Mouse (Mus musculus) cerebellum, adult 18-20 months (tissue): ENCODE results near the gene Tmem50b.
"Not testable (repeated sequence)": the region's sequence is repeated elsewhere in the genome, so short reads cannot be mapped to it uniquely, and the experiment has no call there.

Experiments used
- DNase-seq, 2 experiments: peaks; one replicate each; pipeline ENCODE4 v3.0.0; 2021

Gene Tmem50b

DNA sequence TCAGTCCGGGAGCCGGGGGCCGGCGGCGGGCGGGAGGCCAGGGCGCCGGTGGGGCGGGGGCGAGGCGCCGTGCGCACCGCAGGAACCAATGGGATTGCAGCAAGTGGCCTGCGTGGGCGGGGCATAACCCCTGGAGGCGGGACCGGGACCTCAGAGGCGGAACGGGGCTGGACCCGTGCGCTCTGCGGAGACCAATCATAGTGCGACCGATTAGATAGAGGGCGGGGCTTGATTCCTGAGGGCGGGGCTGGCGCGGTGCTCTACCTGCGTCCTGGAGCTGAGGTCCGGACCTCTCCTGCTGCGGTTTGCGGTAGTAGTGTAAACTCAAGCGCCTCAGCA is at the start of gene Tmem50b:
Tmem50b (minus strand) TSS at position 129 of the 339 bp plus-strand sequence.
- peak; percentile 100 for DNase-seq

DNA sequence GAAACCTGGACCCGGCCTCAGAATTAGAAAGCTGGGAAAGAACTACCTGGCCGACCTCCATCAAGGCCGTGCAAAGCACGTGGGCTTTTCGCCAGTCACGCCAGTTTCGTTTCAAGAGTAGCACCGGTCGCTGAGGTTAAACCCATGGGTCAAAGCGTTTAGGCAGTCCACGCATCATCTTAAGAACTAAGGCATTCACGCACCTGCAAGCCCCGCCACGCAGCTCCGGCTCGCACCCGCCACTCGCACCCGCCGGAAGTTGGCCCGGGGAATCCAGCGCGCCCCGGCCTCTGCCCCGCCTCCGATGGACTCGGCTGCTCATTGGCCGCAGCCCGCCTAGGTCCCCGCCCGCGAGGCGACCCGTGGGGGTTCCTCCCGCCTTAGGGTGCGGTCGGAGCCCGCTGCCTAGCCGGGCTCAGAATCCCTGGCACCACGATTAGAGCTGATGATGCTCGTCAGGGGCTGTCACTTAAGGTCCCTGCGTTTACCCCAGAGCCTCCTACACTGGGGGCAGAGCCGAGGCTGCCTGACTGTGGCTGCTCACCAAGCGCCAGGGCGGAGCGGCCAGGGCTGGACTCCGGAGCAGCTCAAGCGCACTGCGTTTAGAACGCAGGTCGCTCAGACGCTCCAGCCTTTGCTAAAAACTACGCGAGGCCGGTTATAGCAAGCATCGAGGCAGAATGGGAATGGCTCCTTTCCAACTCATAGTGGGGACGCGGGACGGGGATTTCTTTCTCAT is 49.2 kb upstream of the Tmem50b start, which contains the start of gene Gart:
Gart (minus strand) TSS at position 272 of the 739 bp plus-strand sequence.
- DNase-seq: peak; percentile 96 to 97

DNA sequence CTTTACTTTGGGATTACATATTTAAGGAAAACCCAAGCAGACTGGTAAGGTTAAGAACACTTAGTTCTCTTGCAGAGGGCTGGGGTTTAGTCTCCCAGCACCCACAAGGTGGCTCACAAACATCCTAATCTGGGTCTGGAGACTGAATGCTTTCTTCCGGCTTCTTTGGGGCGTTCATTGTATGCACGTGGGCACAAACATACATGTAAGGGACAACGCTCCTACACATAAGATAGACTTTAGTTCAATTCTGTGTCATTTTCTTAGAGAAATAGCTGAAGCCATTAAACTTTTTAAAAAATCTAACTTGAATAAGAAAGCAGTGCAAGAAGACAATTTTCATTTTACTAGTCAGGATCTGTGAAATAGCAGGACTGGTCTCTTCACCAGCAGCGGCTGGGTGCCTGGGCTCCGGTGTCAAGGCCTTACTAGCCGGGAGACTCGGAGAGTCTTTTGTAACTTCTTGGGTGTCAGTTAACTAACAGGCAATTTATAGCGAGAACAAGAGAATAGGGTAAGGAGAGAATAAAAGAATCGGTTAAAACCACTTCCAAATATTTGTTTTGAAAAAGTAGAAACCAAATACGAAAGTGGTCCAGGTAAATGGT is 48.5 kb upstream of the Tmem50b start:
- no peak for DNase-seq

GRCm38 (mm10) chr16:91645420-91645819 is 47.8 kb upstream of the Tmem50b start:
- DNase-seq: not testable (repeated sequence)

GRCm38 (mm10) chr16:91644901-91645300 is 47.3 kb upstream of the Tmem50b start:
- DNase-seq: no peak

DNA sequence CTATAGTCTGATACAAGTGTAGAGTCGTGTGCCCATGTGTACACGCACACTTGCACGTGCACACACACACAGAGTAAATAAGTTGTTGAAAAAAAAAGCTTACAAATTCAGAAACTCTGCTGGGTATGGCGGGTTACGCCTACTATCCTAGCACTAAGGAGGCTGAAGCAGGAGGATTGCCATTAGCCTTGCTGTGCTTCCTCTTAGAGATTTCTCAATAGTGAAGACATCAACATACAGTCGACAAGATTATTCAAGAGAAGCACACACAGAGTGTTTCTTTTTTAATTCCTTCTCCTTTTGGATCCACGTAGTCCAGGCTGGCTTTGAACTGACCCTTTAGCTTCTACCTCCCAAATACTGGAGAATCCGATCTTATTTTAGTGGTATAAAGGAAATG is 42.6 kb upstream of the Tmem50b start:
- DNase-seq: no peak

- DNase-seq: no peak
These were observed 42.0 kb upstream of the Tmem50b start for GRCm38 (mm10) chr16:91639636-91640035.

DNA sequence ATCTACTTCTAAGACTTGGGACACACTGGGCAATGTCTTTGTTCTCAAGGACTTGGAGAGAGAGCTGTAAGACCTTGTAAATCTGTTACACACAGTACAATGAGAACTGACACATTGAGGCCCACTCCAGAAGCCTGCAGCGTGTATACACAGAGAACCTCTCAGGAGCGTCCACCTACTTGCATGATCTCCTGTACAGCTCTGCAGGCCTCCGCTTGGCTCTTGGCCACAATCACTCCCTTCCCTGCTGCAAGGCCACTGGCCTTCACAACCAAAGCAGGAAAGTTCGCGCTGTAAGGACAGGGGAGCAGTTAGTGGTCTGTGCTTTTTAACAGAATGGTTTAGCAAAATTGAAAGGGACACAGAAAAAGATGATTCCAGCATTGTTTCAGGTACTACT is 41.6 kb upstream of the Tmem50b start:
- DNase-seq: no peak

GRCm38 (mm10) chr16:91633641-91634040 is 36.0 kb upstream of the Tmem50b start:
- no peak for DNase-seq

DNA sequence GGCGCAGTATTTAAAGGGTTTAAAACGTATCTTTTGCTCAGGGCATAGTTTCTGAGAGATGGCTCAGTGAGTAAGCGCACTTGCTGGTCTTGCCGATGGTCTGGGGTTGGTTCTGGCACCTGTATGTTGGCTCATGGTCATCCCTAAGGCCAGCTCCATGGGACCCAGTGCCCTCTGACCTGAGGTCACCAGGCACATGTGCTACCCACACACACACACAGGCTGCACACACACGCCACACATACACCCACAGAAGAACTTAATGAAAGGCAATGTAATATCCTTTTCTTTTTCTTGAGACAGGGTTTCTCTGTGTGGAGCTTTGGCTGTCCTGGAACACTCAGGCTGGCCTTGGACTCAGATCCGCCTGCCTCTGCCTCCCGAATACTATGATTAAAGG is 35.3 kb upstream of the Tmem50b start:
- no peak for DNase-seq

DNA sequence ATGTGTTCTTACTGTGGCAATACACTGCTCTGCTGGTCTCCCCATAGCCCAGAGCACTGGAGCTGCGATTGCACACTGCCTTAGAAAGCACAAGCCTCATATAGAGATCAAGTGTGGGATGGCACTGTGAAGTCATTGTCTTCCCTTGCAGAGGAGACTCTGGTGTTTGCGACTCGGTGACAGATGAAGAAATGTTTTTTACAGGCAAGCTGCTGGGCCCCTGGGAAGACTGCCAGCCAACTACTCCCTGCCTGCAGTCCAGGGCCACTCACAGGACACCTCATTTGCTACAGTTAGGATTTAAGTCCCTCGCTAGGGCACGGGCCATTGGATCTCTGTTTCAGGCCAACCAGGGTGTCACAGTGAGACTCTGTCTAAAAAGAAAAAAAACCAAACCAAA is 34.8 kb upstream of the Tmem50b start:
- peak in 1 of 2 experiments; percentile 27 for DNase-seq

DNA sequence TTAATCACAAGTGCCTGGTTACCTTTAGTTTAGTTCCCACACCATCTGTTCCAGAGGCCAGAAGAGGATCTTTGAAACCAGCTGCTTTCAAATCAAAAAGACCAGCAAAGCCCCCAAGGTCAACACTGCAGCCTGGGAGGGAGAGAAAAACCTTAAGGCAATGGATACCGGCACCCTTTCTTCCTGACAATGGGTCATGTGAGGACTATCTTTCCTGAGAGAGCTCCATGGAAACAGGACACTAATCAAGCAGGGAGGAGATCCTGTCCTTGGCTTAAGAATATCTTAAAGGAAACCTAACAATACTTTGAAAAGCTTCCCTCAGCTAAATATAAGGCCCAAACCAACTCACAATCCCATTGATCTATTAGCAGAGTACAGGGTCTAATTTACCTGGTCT is 33.0 kb upstream of the Tmem50b start:
- no peak for DNase-seq

DNA sequence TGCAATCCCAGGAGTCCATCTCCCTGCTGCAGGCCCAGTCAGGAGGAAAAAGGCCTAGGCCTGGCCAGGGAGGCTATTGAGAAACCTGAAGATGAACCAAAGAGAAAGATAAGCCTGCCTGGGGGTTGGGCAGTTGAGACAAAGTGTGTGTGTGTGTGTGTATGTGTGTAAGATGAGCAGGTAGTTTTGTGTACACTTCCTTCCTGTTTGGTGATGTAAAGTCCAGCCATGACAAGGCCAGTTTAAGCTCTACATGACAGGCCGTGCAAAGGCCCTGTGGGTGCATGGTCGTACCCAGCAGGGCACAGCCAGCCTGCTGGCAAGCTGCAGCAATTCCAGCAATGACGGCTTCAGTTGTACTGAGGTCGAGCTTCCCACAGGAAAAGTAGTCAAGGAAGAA is 32.1 kb upstream of the Tmem50b start:
- DNase-seq: no peak

- DNase-seq: no peak
These were observed 31.1 kb upstream of the Tmem50b start for GRCm38 (mm10) chr16:91628673-91629072.

- DNase-seq: no peak
These were observed 30.2 kb upstream of the Tmem50b start for GRCm38 (mm10) chr16:91627831-91628230.

GRCm38 (mm10) chr16:91623074-91623473 is 25.5 kb upstream of the Tmem50b start:
- no peak for DNase-seq

DNA sequence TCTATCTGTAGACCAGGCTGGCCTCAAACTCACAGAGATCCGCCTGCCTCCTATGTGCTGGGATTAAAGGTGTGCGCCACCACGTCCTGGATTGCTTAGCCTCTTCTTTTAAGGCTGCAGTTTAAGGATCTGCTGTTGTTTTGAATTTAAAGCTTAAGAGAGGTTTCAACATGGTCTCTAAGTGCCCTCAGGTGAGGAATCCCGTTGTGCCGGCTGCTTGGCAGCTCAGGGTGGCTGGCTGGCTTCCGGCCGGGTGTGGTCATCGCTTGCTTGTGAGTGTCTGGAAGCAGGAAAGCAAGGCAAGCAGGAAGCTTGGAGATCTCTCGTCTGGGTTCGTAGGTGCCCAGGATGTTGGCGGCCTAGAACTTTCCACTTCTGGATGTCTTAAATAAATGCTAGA is 23.4 kb upstream of the Tmem50b start:
- no peak for DNase-seq

DNA sequence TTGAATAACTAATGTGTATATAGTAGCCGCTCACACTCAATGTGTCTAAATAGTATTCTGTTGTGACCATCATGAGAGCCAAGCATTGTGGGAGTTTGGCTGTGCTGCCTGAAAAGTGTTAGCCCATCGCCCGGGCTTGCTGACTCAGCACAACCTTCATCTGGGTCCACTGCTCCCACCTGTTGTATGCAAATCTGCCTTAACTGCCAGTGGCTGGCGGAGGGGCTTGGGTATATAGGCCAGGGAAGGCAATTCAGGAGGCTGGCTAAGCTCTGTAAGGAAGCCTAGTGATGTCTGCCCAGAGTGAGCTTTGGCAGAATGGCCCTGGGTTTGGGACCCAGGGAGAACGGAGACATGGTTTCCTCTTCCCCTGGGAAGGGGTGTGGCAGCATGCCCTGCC is 22.6 kb upstream of the Tmem50b start:
- no peak for DNase-seq

GRCm38 (mm10) chr16:91618511-91619501 is 21.2 kb upstream of the Tmem50b start, which contains the start of gene Dnajc28:
TSS of gene Dnajc28 (minus strand) at chr16:91619026.
- DNase-seq: peak; percentile 89 to 94

DNA sequence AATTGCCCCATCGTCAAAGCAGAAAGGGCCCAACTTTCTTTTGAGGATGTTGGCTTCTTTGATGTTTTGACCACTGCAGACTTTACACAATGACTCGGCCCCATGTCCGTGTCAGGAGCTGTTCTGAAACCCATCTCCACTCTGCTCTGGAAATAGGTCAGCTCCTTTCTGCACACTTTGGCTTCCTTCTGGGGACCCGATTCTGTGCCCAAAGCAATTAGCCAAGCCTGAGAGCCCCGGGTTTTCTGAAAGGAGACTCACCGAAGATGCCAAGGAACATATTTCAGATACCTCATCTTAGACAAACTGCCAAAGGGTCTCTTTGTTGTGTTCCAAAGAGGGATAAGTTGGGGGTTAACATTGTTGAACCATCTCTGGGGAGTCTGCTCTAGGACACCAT is 17.0 kb upstream of the Tmem50b start:
- DNase-seq: no peak

DNA sequence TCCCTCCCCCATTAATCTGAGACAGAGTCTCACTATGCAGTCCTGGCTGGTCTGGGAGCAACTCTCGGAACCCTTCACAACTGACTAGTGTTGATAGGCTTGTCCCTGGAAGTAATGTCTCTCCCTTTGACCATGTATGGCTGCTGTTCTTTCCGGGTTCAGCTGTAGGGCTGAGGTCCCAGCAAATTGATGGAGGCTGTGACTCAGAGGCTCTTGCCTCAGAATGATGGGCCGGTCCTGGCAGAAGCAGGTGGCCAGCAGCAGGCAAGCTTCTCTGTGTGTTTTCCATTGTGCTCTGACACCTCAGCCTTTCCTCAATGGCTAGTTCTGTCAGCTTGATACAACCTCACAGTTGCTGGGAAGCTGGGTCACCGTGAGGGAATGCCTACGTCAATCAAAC is 14.9 kb upstream of the Tmem50b start:
- DNase-seq: no peak

GRCm38 (mm10) chr16:91611248-91611647 is 13.6 kb upstream of the Tmem50b start:
- DNase-seq: no peak

GRCm38 (mm10) chr16:91609501-91610245 is 12.1 kb upstream of the Tmem50b start:
- no peak for DNase-seq
